Mouse (Mus musculus) retina, postnatal 1 day (tissue): ENCODE measurements around the gene Clhc1.
A peak's percentile ranks its signal among the peaks of the same experiment; 100 is the strongest.

Experiments used
- DNase-seq: peaks from one replicate; pipeline ENCODE4 v3.0.0-alpha.2; 2012

The Clhc1 gene

GRCm38 (mm10) chr11:29563406-29563805 lies 15.7 kb downstream of the Clhc1 start:
- no peak for DNase-seq

- no peak for DNase-seq
Observed at GRCm38 (mm10) chr11:29571536-29571935, 23.8 kb downstream of the Clhc1 start.

GRCm38 (mm10) chr11:29572656-29573055 lies 24.9 kb downstream of the Clhc1 start:
- no peak for DNase-seq

- DNase-seq, result peak; percentile 17
Observed at GRCm38 (mm10) chr11:29579610-29580009, 31.9 kb downstream of the Clhc1 start.

- DNase-seq, result no peak
Observed at GRCm38 (mm10) chr11:29595217-29595616, 47.5 kb downstream of the Clhc1 start.

GRCm38 (mm10) chr11:29597159-29597558 lies 49.4 kb downstream of the Clhc1 start:
- DNase-seq, result no peak

GRCm38 (mm10) chr11:29599000-29599399 lies 51.2 kb downstream of the Clhc1 start:
- DNase-seq, result no peak

- DNase-seq, result peak; percentile 26
Observed at GRCm38 (mm10) chr11:29603581-29603980, 55.8 kb downstream of the Clhc1 start.

- no peak for DNase-seq
Observed at GRCm38 (mm10) chr11:29607465-29607990, 59.8 kb downstream of the Clhc1 start.

- no peak for DNase-seq
Observed at GRCm38 (mm10) chr11:29609756-29610468, 62.2 kb downstream of the Clhc1 start.

GRCm38 (mm10) chr11:29612007-29612406 lies 64.3 kb downstream of the Clhc1 start:
- no peak for DNase-seq

GRCm38 (mm10) chr11:29613185-29613735 lies 65.5 kb downstream of the Clhc1 start:
- no peak for DNase-seq

GRCm38 (mm10) chr11:29614217-29614924 lies 66.6 kb downstream of the Clhc1 start:
- DNase-seq, result no peak

- DNase-seq, result peak; percentile 91
Observed at GRCm38 (mm10) chr11:29622030-29622790, 74.5 kb downstream of the Clhc1 start.

- no peak for DNase-seq
Observed at GRCm38 (mm10) chr11:29623327-29623726, 75.6 kb downstream of the Clhc1 start.

- DNase-seq, result no peak
Observed at GRCm38 (mm10) chr11:29626541-29626940, 78.8 kb downstream of the Clhc1 start.

- no peak for DNase-seq
Observed at GRCm38 (mm10) chr11:29627706-29628105, 80.0 kb downstream of the Clhc1 start.
